Mouse (Mus musculus) kidney, adult 2 months (tissue): ENCODE measurements around the gene Tmem215. TPM values are rescaled to one million over a fixed set of nuclear protein-coding genes. Genes with fewer than 3 reads are reported as not detected.

Experiments used
- DNase-seq: peaks from one replicate; pipeline ENCODE4 v3.0.0; 2021
- H3K27ac ChIP-seq: fragments of 200-500 bp; 2 replicates; pipeline ENCODE4 v1.5.1; 2012; ENCODE audit warnings: low read depth, low read length, control low read depth, inconsistent platforms; ENCODE audit not compliant: insufficient read depth
- H3K27me3 ChIP-seq: fragments of 200-500 bp; replicated peaks from 2 replicates; pipeline ENCODE4 v1.6.1; 2012; ENCODE audit warnings: mild to moderate bottlenecking, moderate library complexity, low read length, inconsistent platforms; ENCODE audit not compliant: control insufficient read depth, insufficient read depth
- H3K36me3 ChIP-seq: fragments of 200-500 bp; 2 replicates; pipeline ENCODE4 v1.6.1; 2012; ENCODE audit warnings: mild to moderate bottlenecking, moderate library complexity, low read length, inconsistent platforms; ENCODE audit not compliant: control insufficient read depth, insufficient read depth
- H3K4me1 ChIP-seq: fragments of 200-500 bp; 2 replicates; pipeline ENCODE4 v1.6.1; 2011; ENCODE audit warnings: low read length; ENCODE audit not compliant: control insufficient read depth, insufficient read depth
- H3K4me3 ChIP-seq: fragments of 200-500 bp; 2 replicates; pipeline ENCODE4 v1.5.1; 2011; ENCODE audit warnings: mild to moderate bottlenecking, low read depth, low read length, control low read depth; ENCODE audit not compliant: insufficient read depth
- CTCF ChIP-seq: fragments of 200-500 bp; conservative IDR thresholded peaks from 2 replicates; pipeline ENCODE4 v1.5.1; 2011; ENCODE audit warnings: low read depth, mild to moderate bottlenecking, control low read depth, low read length, moderate library complexity, mixed read lengths; ENCODE audit not compliant: insufficient read depth, insufficient read length
- POLR2A ChIP-seq: fragments of 200-500 bp; IDR thresholded peaks from one replicate; pipeline ENCODE4 v1.6.1; 2011; ENCODE audit warnings: low read depth, low read length, control low read depth
- WGBS: fragments of 180-500 bp; shearing (Covaris S2); methylation state at CpG from one replicate; pipeline ENCODE4 v1.1.7; 2018; 5-methylcytosine and 5-hydroxymethylcytosine counted together
- polyA plus RNA-seq: library from polyadenylated mRNA; depleted of rRNA; stranded (reverse); fragments of >200 nt; gene quantifications from 2 replicates; pipeline ENCODE4 v1.2.3, GENCODE M21; 2012

Tmem215 gene
- polyA plus RNA-seq, 1 experiment: 0.52 TPM

DNA sequence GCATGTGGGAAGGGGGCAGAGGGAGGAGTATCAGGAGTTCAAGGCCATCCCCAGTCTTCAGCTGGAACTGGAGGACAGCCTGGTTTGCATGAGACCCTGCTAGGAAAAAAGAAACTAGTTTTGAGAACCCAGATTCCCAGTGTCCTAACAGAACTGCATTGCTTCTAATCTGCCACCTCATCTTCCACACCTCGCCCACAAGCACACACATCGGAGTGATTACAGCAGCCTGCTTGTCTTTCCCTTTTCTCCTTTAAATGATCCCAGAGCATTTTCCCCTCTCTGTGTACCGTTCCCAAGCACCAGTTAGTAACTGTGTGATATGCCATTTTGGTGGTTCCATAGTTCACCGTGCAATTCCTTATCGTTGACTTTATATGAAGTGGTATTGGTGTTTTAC, 6.0 kb downstream of the Tmem215 start:
- no peak overlapping the region for H3K27ac ChIP-seq
- H3K4me3 ChIP-seq: no peak overlapping the region
- no peaks in the 10 kb centered on the region for H3K27me3 ChIP-seq
- TF ChIP-seq CTCF: no peak
- no peak for TF ChIP-seq POLR2A
- H3K4me1 ChIP-seq: no peaks in the 10 kb centered on the region
- no peaks in the 10 kb centered on the region for H3K36me3 ChIP-seq
- no peak for DNase-seq
- WGBS: 93% methylated on average over 5 of the region's 5 CpGs

GRCm38 (mm10) chr4:40486546-40486945, 14.6 kb downstream of the Tmem215 start:
- H3K27ac ChIP-seq: no peak overlapping the region

GRCm38 (mm10) chr4:40491731-40492130, 19.8 kb downstream of the Tmem215 start:
- no peak for TF ChIP-seq POLR2A
- TF ChIP-seq CTCF: no peak
- Histone ChIP-seq H3K4me3 (no peak overlapping the region), H3K36me3 (no peaks in the 10 kb centered on the region), H3K27ac (no peak overlapping the region), H3K27me3 (no peaks in the 10 kb centered on the region), H3K4me1 (no peaks in the 10 kb centered on the region)
- no peak for DNase-seq
- WGBS: 83% methylated on average over 8 of the region's 8 CpGs

More at GRCm38 (mm10) chr4:40486546-40486945, 14.6 kb downstream of the Tmem215 start:
- Histone ChIP-seq H3K4me3 (no peak overlapping the region), H3K4me1 (no peaks in the 10 kb centered on the region), H3K27me3 (no peaks in the 10 kb centered on the region), H3K36me3 (no peaks in the 10 kb centered on the region)
- DNase-seq: no peak
- WGBS: 74% methylated on average over 6 of the region's 6 CpGs
- TF ChIP-seq POLR2A (no peak), CTCF (no peak)

GRCm38 (mm10) chr4:40496354-40496753, 24.4 kb downstream of the Tmem215 start:
- 64% methylated on average over 6 of the region's 6 CpGs for WGBS
- no peak for TF ChIP-seq CTCF
- TF ChIP-seq POLR2A: no peak

GRCm38 (mm10) chr4:40496828-40497227, 24.8 kb downstream of the Tmem215 start:
- TF ChIP-seq POLR2A (no peak), CTCF (no peak)
- H3K27me3 ChIP-seq: no peaks in the 10 kb centered on the region
- no peak overlapping the region for H3K4me3 ChIP-seq
- H3K36me3 ChIP-seq: no peaks in the 10 kb centered on the region
- DNase-seq: no peak
- H3K27ac ChIP-seq: no peak overlapping the region
- 93% methylated on average over 5 of the region's 5 CpGs for WGBS
- H3K4me1 ChIP-seq: no peaks in the 10 kb centered on the region

More at GRCm38 (mm10) chr4:40496354-40496753, 24.4 kb downstream of the Tmem215 start:
- Histone ChIP-seq H3K4me1 (no peaks in the 10 kb centered on the region), H3K36me3 (no peaks in the 10 kb centered on the region), H3K27me3 (no peaks in the 10 kb centered on the region), H3K4me3 (no peak overlapping the region), H3K27ac (no peak overlapping the region)
- no peak for DNase-seq

GRCm38 (mm10) chr4:40499812-40500591, 28.0 kb downstream of the Tmem215 start:
- Histone ChIP-seq H3K4me1 (no peaks in the 10 kb centered on the region), H3K36me3 (no peaks in the 10 kb centered on the region), H3K27me3 (no peaks in the 10 kb centered on the region), H3K4me3 (no peak overlapping the region), H3K27ac (no peak overlapping the region)
- no peak for TF ChIP-seq CTCF
- TF ChIP-seq POLR2A: no peak
- 76% methylated on average over 11 of the region's 11 CpGs for WGBS
- DNase-seq: no peak

DNA sequence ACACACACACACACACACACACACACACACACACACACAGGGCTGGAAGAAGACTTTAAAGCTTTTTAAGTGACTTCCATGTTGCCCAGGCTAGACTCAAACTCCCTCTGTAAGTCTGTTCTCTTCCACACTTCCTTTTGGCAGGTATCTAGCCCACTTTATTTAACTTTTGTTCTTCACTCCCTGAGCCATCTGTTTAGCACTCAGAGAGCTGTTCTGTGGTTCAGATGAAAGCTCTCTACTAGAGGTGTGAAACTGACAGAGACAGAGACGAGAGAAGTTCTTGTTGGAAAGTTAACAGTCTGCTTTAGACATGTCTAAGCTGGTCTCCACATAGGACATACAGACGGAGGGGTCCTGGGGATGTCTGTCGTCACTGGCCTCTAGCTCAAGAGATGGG, 30.5 kb downstream of the Tmem215 start:
- H3K4me3 ChIP-seq: no peak overlapping the region
- TF ChIP-seq CTCF (no peak), POLR2A (no peak)
- no peaks in the 10 kb centered on the region for H3K27me3 ChIP-seq
- H3K27ac ChIP-seq: no peak overlapping the region
- no peak for DNase-seq
- no peaks in the 10 kb centered on the region for H3K36me3 ChIP-seq
- WGBS: 71% methylated on average over 3 of the region's 3 CpGs
- H3K4me1 ChIP-seq: no peaks in the 10 kb centered on the region
